Mouse (Mus musculus): ENCODE data around the gene Apoa2.

The Apoa2 gene

GRCm38 (mm10) chr1:171195887-171196397, 28.9 kb upstream of the Apoa2 start, which contains the start of gene Pcp4l1:
Gene Pcp4l1, minus strand, starts transcription at chr1:171196268.
- ChIA-PET POLR2A (interaction anchor here (0.6 to 3.7 kb wide), 39 partner anchors 7 to 282 kb away, joined by 3 to 24 read pairs (median 4); partner anchors contain the start of genes Tomm40l (in 2 of the 4), B4galt3 (in 1 of the 4), Ndufs2 (in 1 of the 4) and Nr1i3 (in 1 of the 4)), CTCF (interaction anchor here (0.6 to 2.6 kb wide), 14 partner anchors 12 to 179 kb away, joined by 3 to 22 read pairs (median 4); partner anchors contain the start of genes Ppox (in 1 of the 4) and Tomm40l (in 1 of the 4))

GRCm38 (mm10) chr1:171199532-171199931, 25.3 kb upstream of the Apoa2 start:
- POLR2A ChIA-PET: interaction anchor here in 2 of 4 experiments (0.6 kb wide), 2 partner anchors 9 to 16 kb away, joined by 3 to 10 read pairs; no protein-coding TSS in a partner anchor
- CTCF ChIA-PET: interaction anchor here in 1 of 4 experiments (0.6 kb wide), 1 partner anchor 88 kb away, joined by 3 read pairs; no protein-coding TSS in a partner anchor

GRCm38 (mm10) chr1:171200769-171201168, 24.1 kb upstream of the Apoa2 start:
- CTCF ChIA-PET: interaction anchor here in 2 of 4 experiments (0.7 to 1.6 kb wide), 2 partner anchors 20 to 204 kb away, joined by 5 to 11 read pairs; no protein-coding TSS in a partner anchor
- POLR2A ChIA-PET: no interaction called here

GRCm38 (mm10) chr1:171203471-171204248, 21.2 kb upstream of the Apoa2 start:
- CTCF ChIA-PET: interaction anchor here in 2 of 4 experiments (0.6 to 0.7 kb wide), 3 partner anchors 15 to 41 kb away, joined by 3 to 15 read pairs (median 8); no protein-coding TSS in a partner anchor
- POLR2A ChIA-PET: interaction anchor here in 3 of 4 experiments (0.6 to 2.1 kb wide), 8 partner anchors 8 to 82 kb away, joined by 3 to 5 read pairs (median 3); partner anchors contain the start of gene Pcp4l1 (in 1 of the 3)

- CTCF ChIA-PET: interaction anchor here in 2 of 4 experiments (0.6 to 0.7 kb wide), 2 partner anchors 38 to 42 kb away, joined by 3 to 15 read pairs; no protein-coding TSS in a partner anchor
- POLR2A ChIA-PET: interaction anchor here in 2 of 4 experiments (0.6 to 2.1 kb wide), 6 partner anchors 8 to 82 kb away, joined by 3 to 5 read pairs (median 3); partner anchors contain the start of gene Pcp4l1 (in 1 of the 2)
Measured at GRCm38 (mm10) chr1:171204249-171204644, 20.6 kb upstream of the Apoa2 start.

GRCm38 (mm10) chr1:171205704-171206493, 19.0 kb upstream of the Apoa2 start:
- ChIA-PET CTCF (interaction anchor here in 2 of 4 experiments (0.5 to 0.9 kb wide), 2 partner anchors 15 kb away, joined by 3 read pairs; no protein-coding TSS in a partner anchor), POLR2A (interaction anchor here in 2 of 4 experiments (0.9 to 1.4 kb wide), 3 partner anchors 12 to 15 kb away, joined by 3 to 6 read pairs (median 3); partner anchors contain the start of gene Tomm40l (in 1 of the 2))

- CTCF ChIA-PET: interaction anchor here in 1 of 4 experiments (1.6 kb wide), 1 partner anchor 11 kb away, joined by 5 read pairs; no protein-coding TSS in a partner anchor
- POLR2A ChIA-PET: interaction anchor here in 2 of 4 experiments (0.5 to 1.7 kb wide), 8 partner anchors 8 to 356 kb away, joined by 3 to 6 read pairs (median 3); partner anchors contain the start of genes B4galt3 (in 1 of the 2) and Pcp4l1 (in 1 of the 2)
Measured at GRCm38 (mm10) chr1:171209409-171209808, 15.4 kb upstream of the Apoa2 start.

GRCm38 (mm10) chr1:171212854-171213253, 12.0 kb upstream of the Apoa2 start:
- POLR2A ChIA-PET: interaction anchor here in 3 of 4 experiments (0.6 to 1.8 kb wide), 11 partner anchors 9 to 75 kb away, joined by 3 to 12 read pairs (median 3); partner anchors contain the start of genes B4galt3 (in 1 of the 3), Fcer1g (in 1 of the 3), Pcp4l1 (in 1 of the 3) and Tomm40l (in 1 of the 3)
- CTCF ChIA-PET: interaction anchor here in 2 of 4 experiments (0.6 to 1.3 kb wide), 4 partner anchors 8 to 76 kb away, joined by 3 to 4 read pairs (median 3); partner anchors contain the start of genes Pcp4l1 (in 1 of the 2) and Tomm40l (in 1 of the 2)

GRCm38 (mm10) chr1:171213801-171214496, 10.9 kb upstream of the Apoa2 start, which contains the start of gene Nr1i3:
Gene Nr1i3, plus strand, starts transcription at chr1:171213970.
- CTCF ChIA-PET: interaction anchor here in 3 of 4 experiments (0.6 to 1.0 kb wide), 6 partner anchors 8 to 77 kb away, joined by 3 to 4 read pairs (median 3); partner anchors contain the start of genes Pcp4l1 (in 1 of the 3) and Tomm40l (in 1 of the 3)
- POLR2A ChIA-PET: interaction anchor here in 2 of 4 experiments (0.7 to 1.8 kb wide), 6 partner anchors 8 to 95 kb away, joined by 3 to 12 read pairs (median 3); partner anchors contain the start of genes Pcp4l1 (in 1 of the 2) and Tomm40l (in 1 of the 2)

- ChIA-PET POLR2A (no interaction called here), CTCF (interaction anchor here in 1 of 4 experiments (0.6 kb wide), 1 partner anchor 47 kb away, joined by 3 read pairs; no protein-coding TSS in a partner anchor)
Measured at GRCm38 (mm10) chr1:171216241-171216955, 8.5 kb upstream of the Apoa2 start.

GRCm38 (mm10) chr1:171220871-171221270, 4.0 kb upstream of the Apoa2 start:
- CTCF ChIA-PET: interaction anchor here (0.5 to 3.0 kb wide), 92 partner anchors 8 to 325 kb away, joined by 3 to 22 read pairs (median 4); partner anchors contain the start of genes Pcp4l1 (in 3 of the 4), Ppox (in 3 of the 4), B4galt3 (in 2 of the 4) and Ndufs2 (in 2 of the 4)

GRCm38 (mm10) chr1:171221281-171222193, 3.3 kb upstream of the Apoa2 start:
- ChIA-PET CTCF (interaction anchor here (0.5 to 3.0 kb wide), 85 partner anchors 8 to 343 kb away, joined by 3 to 22 read pairs (median 4); partner anchors contain the start of genes Pcp4l1 (in 3 of the 4), B4galt3 (in 2 of the 4), Ndufs2 (in 2 of the 4) and Ppox (in 2 of the 4)), POLR2A (interaction anchor here in 3 of 4 experiments (0.6 to 3.4 kb wide), 49 partner anchors 8 to 525 kb away, joined by 3 to 24 read pairs (median 4); partner anchors contain the start of genes Cfap126 (in 3 of the 3), Pcp4l1 (in 3 of the 3), B4galt3 (in 2 of the 3) and Fcer1g (in 2 of the 3))

More at GRCm38 (mm10) chr1:171220871-171221270, 4.0 kb upstream of the Apoa2 start:
- POLR2A ChIA-PET: interaction anchor here in 3 of 4 experiments (0.6 to 3.4 kb wide), 47 partner anchors 9 to 524 kb away, joined by 3 to 24 read pairs (median 4); partner anchors contain the start of genes Cfap126 (in 3 of the 3), Fcer1g (in 2 of the 3), Ndufs2 (in 2 of the 3) and Pcp4l1 (in 2 of the 3)

GRCm38 (mm10) chr1:171222238-171223155, 2.4 kb upstream of the Apoa2 start, which contains the start of gene Tomm40l:
Gene Tomm40l, minus strand, starts transcription at chr1:171222514.
- ChIA-PET CTCF (interaction anchor here in 3 of 4 experiments (0.6 to 3.0 kb wide), 28 partner anchors 9 to 342 kb away, joined by 3 to 22 read pairs (median 5); partner anchors contain the start of genes Ndufs2 (in 1 of the 3), Nr1i3 (in 1 of the 3), Pcp4l1 (in 1 of the 3) and Ppox (in 1 of the 3)), POLR2A (interaction anchor here in 3 of 4 experiments (0.6 to 3.4 kb wide), 25 partner anchors 9 to 280 kb away, joined by 3 to 24 read pairs (median 5); partner anchors contain the start of genes B4galt3 (in 2 of the 3), Pcp4l1 (in 2 of the 3), Ppox (in 2 of the 3) and Alyref2 (in 1 of the 3))
